Mouse (Mus musculus) thymus, adult 2 months (tissue): ENCODE measurements around the gene 0610010F05Rik. TPM values are rescaled to one million over a fixed set of nuclear protein-coding genes. Genes with fewer than 3 reads are reported as not detected.

Experiments
- DNase-seq: peaks from one replicate; pipeline ENCODE4 v3.0.0; 2021
- H3K27ac ChIP-seq: fragments of 200-500 bp; 2 replicates; pipeline ENCODE4 v1.5.1; 2012; ENCODE audit warnings: low read length, control low read depth; ENCODE audit not compliant: control insufficient read depth, insufficient read depth
- H3K27me3 ChIP-seq: fragments of 200-500 bp; 2 replicates; pipeline ENCODE4 v1.6.1; 2012; ENCODE audit warnings: mild to moderate bottlenecking, low read length, moderate library complexity, mixed read lengths; ENCODE audit not compliant: control insufficient read depth, insufficient read depth
- H3K36me3 ChIP-seq: fragments of 200-500 bp; 2 replicates; pipeline ENCODE4 v1.6.1; 2012; ENCODE audit warnings: mild to moderate bottlenecking, low read length, moderate library complexity; ENCODE audit not compliant: control insufficient read depth, insufficient read depth
- H3K4me1 ChIP-seq: fragments of 200-500 bp; replicated peaks from 2 replicates; pipeline ENCODE4 v1.6.1; 2012; ENCODE audit warnings: low read length; ENCODE audit not compliant: control insufficient read depth, insufficient read depth
- H3K4me3 ChIP-seq: fragments of 200-500 bp; 2 replicates; pipeline ENCODE4 v1.5.1; 2012; ENCODE audit warnings: mild to moderate bottlenecking, low read length, control low read depth, moderate library complexity; ENCODE audit not compliant: control insufficient read depth, insufficient read depth
- CTCF ChIP-seq: fragments of 200-500 bp; IDR thresholded peaks from 2 replicates; pipeline ENCODE4 v1.5.1; 2012; ENCODE audit warnings: mild to moderate bottlenecking, control low read depth, low read length, moderate library complexity, borderline replicate concordance; ENCODE audit not compliant: control insufficient read depth, poor library complexity, insufficient read depth; ENCODE audit errors: extremely low read depth
- POLR2A ChIP-seq: fragments of 200-500 bp; IDR thresholded peaks from 2 replicates; pipeline ENCODE4 v1.6.1; 2012; ENCODE audit warnings: mild to moderate bottlenecking, low read length, control low read depth, moderate library complexity; ENCODE audit not compliant: control insufficient read depth, poor library complexity, insufficient read depth; ENCODE audit errors: extremely low read depth
- WGBS: fragments of 180-500 bp; shearing (Covaris S2); methylation state at CpG from one replicate; pipeline ENCODE4 v1.1.7; 2018; 5-methylcytosine and 5-hydroxymethylcytosine counted together
- polyA plus RNA-seq: library from polyadenylated mRNA; depleted of rRNA; stranded (reverse); fragments of >200 nt; gene quantifications from 2 replicates; pipeline ENCODE4 v1.2.3, GENCODE M21; 2012; rRNA removed

0610010F05Rik gene
- polyA plus RNA-seq, 1 experiment, result 2.3 TPM

DNA sequence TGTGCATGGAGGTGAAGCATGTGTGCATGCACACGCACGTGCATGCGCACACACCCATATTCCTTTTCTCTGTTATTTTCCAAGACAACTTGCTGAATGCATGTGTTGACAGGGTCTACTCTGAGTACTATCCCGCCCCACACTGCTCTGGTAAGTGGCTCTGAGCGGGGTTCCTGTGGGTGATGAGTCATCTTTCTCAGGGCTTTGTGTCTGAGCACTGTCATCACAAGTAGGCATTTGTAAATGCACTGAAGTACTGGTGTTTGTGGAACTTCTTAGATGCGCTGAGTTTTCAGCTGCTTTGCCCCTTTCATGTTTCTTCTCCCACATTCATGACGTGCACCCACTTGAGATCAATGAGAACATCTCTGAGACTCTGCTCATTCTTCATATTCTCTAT, 63.3 kb downstream of the 0610010F05Rik start:
- no peaks in the 10 kb centered on the region for H3K36me3 ChIP-seq
- H3K4me3 ChIP-seq, result no peak overlapping the region
- TF ChIP-seq CTCF (no peak), POLR2A (no peak)
- H3K27me3 ChIP-seq, result no peaks in the 10 kb centered on the region
- H3K4me1 ChIP-seq, result no peaks in the 10 kb centered on the region
- 65% methylated on average over 7 of the region's 7 CpGs for WGBS
- H3K27ac ChIP-seq, result no peak overlapping the region
- DNase-seq, result peak; percentile 14

DNA sequence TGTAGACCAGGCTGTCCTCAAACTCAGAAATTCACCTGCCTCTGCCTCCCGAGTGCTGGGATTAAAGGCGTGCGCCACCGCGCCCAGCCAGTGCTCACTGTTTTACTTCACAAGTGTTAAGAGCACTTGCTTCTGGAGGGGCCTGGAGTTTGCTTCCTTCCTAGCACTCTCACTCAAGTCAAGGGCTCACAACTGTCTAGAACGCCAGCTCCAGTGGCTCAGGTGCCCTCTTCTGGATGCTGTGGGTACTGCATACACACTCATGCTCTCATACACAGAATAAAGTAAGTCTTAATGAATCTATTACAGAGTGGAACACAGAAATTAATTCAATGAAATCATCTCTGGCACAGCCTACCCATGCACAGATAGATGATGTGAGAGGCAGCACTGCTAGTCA, 67.7 kb downstream of the 0610010F05Rik start:
- WGBS, result 72% methylated on average over 6 of the region's 6 CpGs
- Histone ChIP-seq H3K4me1 (no peaks in the 10 kb centered on the region), H3K27me3 (no peaks in the 10 kb centered on the region), H3K36me3 (no peaks in the 10 kb centered on the region), H3K4me3 (no peak overlapping the region), H3K27ac (no peak overlapping the region)
- DNase-seq, result peak; percentile 73
- TF ChIP-seq CTCF (0 out of 2 replicates have a peak, but pooled peaks have one; percentile 10), POLR2A (no peak)

- no peaks in the 10 kb centered on the region for H3K36me3 ChIP-seq
- no peaks in the 10 kb centered on the region for H3K4me1 ChIP-seq
- WGBS, result 77% methylated on average over 6 of the region's 6 CpGs
- no peak overlapping the region for H3K4me3 ChIP-seq
- TF ChIP-seq POLR2A (no peak), CTCF (no peak)
- no peaks in the 10 kb centered on the region for H3K27me3 ChIP-seq
- no peak overlapping the region for H3K27ac ChIP-seq
- DNase-seq, result no peak
Observed at GRCm38 (mm10) chr11:23557039-23557630, 76.3 kb downstream of the 0610010F05Rik start.

- Histone ChIP-seq H3K4me3 (no peak overlapping the region), H3K27ac (no peak overlapping the region), H3K27me3 (no peaks in the 10 kb centered on the region), H3K4me1 (no peaks in the 10 kb centered on the region), H3K36me3 (no peaks in the 10 kb centered on the region)
- TF ChIP-seq CTCF (no peak), POLR2A (no peak)
- no peak for DNase-seq
- 92% methylated on average over 2 of the region's 2 CpGs for WGBS
Observed at GRCm38 (mm10) chr11:23537446-23537845, 96.0 kb downstream of the 0610010F05Rik start.

DNA sequence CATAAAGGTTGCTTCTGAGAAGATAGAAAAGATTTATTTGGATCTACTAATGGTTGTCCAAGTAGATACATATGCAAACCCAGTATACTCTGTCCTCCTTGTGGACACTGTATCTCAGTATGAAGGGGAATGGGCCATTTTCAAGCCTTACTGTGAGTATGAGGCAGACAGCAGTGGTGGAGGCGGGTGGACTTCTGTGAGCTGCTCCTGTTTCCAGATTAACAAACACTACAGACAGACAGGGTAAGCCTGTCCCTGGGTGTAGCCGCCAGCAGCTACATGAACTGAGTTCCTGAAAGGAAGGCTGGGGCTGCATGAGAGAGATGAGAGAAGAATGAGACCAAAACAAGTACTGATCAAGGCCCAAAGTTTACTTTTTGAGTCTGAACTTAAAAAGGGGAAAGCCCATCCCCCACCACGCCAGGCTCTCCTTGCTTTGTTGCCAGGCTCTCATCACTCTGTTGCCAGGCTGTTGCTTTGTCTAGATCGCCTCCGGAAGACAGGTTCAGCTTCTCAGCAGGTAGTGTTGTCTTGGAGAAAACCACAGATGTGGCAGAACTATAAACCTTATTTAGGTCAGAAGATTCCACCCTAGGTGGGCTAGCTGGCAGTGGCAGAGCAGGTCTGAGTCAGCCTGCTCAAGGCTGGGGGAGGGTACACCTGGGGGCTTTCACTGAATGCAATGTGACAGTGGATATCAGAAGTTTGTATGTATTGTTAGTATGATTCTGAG, 112.8 kb downstream of the 0610010F05Rik start, which contains the start of gene 1700093K21Rik:
1700093K21Rik (minus strand) TSS at position 683 of the 733 bp plus-strand sequence.
- no peaks in the 10 kb centered on the region for H3K27me3 ChIP-seq

GRCm38 (mm10) chr11:23518981-23519380, 114.5 kb downstream of the 0610010F05Rik start:
- 91% methylated on average over 3 of the region's 3 CpGs for WGBS
- no peaks in the 10 kb centered on the region for H3K36me3 ChIP-seq
- H3K27ac ChIP-seq, result no peak overlapping the region
- no peak overlapping the region for H3K4me3 ChIP-seq
- TF ChIP-seq POLR2A (no peak), CTCF (no peak)
- H3K27me3 ChIP-seq, result no peaks in the 10 kb centered on the region
- H3K4me1 ChIP-seq, result no peaks in the 10 kb centered on the region; the same call in 1 of the 2 replicates
- no peak for DNase-seq

More for the DNA sequence above, 112.8 kb downstream of the 0610010F05Rik start, which contains the start of gene 1700093K21Rik:
- Histone ChIP-seq H3K4me1 (no peaks in the 10 kb centered on the region; the same call in 1 of the 2 replicates), H3K4me3 (no peak within 1 kb of the TSS), H3K27ac (no peak within 1 kb of the TSS), H3K36me3 (no peaks in the 10 kb centered on the region)
- 87% methylated on average over 5 of the region's 5 CpGs for WGBS
- TF ChIP-seq POLR2A, result no peak
- TF ChIP-seq CTCF, result no peak
- no peak for DNase-seq

DNA sequence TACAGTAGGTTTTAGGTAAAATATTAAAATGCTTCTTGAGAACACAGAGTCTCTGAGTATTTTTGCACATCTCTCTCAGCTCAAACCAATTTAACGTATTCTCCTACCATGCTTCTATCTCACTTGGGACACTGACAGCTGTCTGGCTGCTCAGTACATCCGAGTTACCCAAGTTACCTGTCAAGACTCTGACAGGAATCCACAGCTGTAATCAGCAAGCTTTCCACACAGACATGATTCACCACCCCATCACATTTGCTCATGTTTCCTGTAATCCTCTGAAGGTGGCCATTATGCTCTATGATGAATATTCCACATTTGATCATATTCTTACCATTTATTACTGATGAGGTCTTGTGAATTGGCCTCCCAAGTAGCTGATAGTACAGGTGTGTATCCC, 118.1 kb downstream of the 0610010F05Rik start:
- Histone ChIP-seq H3K27ac (no peak overlapping the region), H3K27me3 (no peaks in the 10 kb centered on the region), H3K4me3 (no peak overlapping the region), H3K36me3 (no peaks in the 10 kb centered on the region), H3K4me1 (no peaks in the 10 kb centered on the region)
- 83% methylated on average over 2 of the region's 2 CpGs for WGBS
- DNase-seq, result no peak
- TF ChIP-seq POLR2A (no peak), CTCF (no peak)

Other genes with a start within 250 kb of the 0610010F05Rik start
- 9.0 and 9.6 TPM in 2 replicates for gene Ahsa2, start 135.6 kb downstream of the 0610010F05Rik start, polyA plus RNA-seq
- 0.33 TPM in 1 of 2 replicates, not detected in the other for gene 1700093K21Rik, start 112.5 kb downstream of the 0610010F05Rik start, polyA plus RNA-seq
- 4.8 and 5.0 TPM in 2 replicates for gene Pus10, start 32.0 kb upstream of the 0610010F05Rik start, polyA plus RNA-seq
- gene Pex13, start 32.3 kb upstream of the 0610010F05Rik start, polyA plus RNA-seq, result 7.5 and 9.1 TPM in 2 replicates
- gene Rel, start 137.3 kb upstream of the 0610010F05Rik start, polyA plus RNA-seq, result 9.0 and 9.3 TPM in 2 replicates